27 mouse cellular contexts compared by ENCODE assay signal in the genomic region with DNA sequence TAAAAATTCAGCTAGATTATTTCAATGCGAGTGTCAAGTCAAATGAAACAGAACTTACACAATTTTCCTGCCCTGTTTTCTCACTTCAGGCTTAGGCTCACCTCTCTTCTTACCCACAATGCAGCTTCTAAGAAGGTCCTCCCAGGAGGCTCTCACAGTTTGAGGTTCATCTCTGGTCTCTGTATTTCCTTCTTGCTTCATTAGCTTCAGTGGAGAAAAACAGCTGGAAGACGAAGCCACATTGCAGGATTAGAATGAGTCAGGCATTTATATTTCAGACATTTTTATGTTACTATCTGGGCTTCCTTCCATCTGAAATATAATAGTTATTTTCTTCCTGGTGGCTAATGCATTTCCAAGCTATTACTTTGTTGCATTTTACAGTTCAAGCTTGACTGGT. TPM values are rescaled to one million over a fixed set of nuclear protein-coding genes. Genes with fewer than 3 reads are reported as not detected.
DNase-seq lines count a peak whose midpoint lies in the region; ATAC-seq and TF ChIP-seq lines count a peak whose summit lies in the region.
"Had no signal": no experiment of that assay in that cellular context is flagged by ENCODE, and none has a peak within 500 bp of the region (broad histone marks: within the 10 kb centered on the region; RNA-seq: fewer than 3 reads in every experiment).

No protein-coding gene starts in this region.

- H3K27me3 ChIP-seq in midbrain, postnatal 0 days (ENCODE audit: insufficient read depth, low read length): no peaks in the 10 kb centered on the region
- no peaks in the 10 kb centered on the region for H3K27me3 ChIP-seq in midbrain, embryonic 16.5 days (ENCODE audit: control insufficient read depth, insufficient read depth, low read depth, low read length)
- H3K27me3 ChIP-seq in kidney, adult 2 months (replicated peaks; ENCODE audit: control insufficient read depth, insufficient read depth, low read length): no peaks in the 10 kb centered on the region
- H3K27me3 ChIP-seq: embryonic facial prominence, embryonic 15.5 days; forebrain, embryonic 13.5 days; heart, embryonic 15.5 days; hindbrain, embryonic 15.5 days had no signal

- H3K4me2 ChIP-seq in midbrain, postnatal 0 days (ENCODE audit: low read depth, low read length, poor library complexity, severe bottlenecking): no peak overlapping the region
- H3K4me2 ChIP-seq in midbrain, embryonic 16.5 days (ENCODE audit: low read length): no peak overlapping the region
- H3K4me2 ChIP-seq: embryonic facial prominence, embryonic 15.5 days; forebrain, embryonic 13.5 days; heart, embryonic 15.5 days; hindbrain, embryonic 15.5 days had no signal

- WGBS in midbrain, postnatal 0 days: 51% methylated on average over 2 of the region's 2 CpGs
- WGBS in midbrain, embryonic 16.5 days: 55% methylated on average over 2 of the region's 2 CpGs
- WGBS in kidney, adult 2 months: 51% methylated on average over 2 of the region's 2 CpGs

- peak; percentile 8 for DNase-seq in midbrain, postnatal 0 days (ENCODE audit: low spot score)
- peak; percentile 39 for DNase-seq in Muller cell, postnatal 12 days (ENCODE audit: inconsistent ontology term)
- DNase-seq in fibroblast of lung, adult 2 months (ENCODE audit: low read depth): peak; percentile 19
- no peak for DNase-seq in gastrocnemius, postnatal 4 days (ENCODE audit: low spot score in 2 of 2)
- no peak for DNase-seq in kidney, adult 2 months
- no peak for DNase-seq in heart, postnatal 36 days
- DNase-seq: adrenal gland, adult 2 months; adrenal gland, postnatal 25 days; B cell, adult 2 months; cerebellum, adult 2 months; cerebellum, postnatal 10 days; embryo, embryonic 11 days; forebrain, postnatal 0 days; gastrocnemius, postnatal 14 days; heart, adult 11 months; heart, postnatal 14 days had no signal

- no peaks in the 10 kb centered on the region for H3K9me3 ChIP-seq in midbrain, postnatal 0 days (ENCODE audit: low read length)
- no peaks in the 10 kb centered on the region for H3K9me3 ChIP-seq in midbrain, embryonic 16.5 days (replicated peaks; ENCODE audit: control insufficient read depth, low read length, poor library complexity, severe bottlenecking)
- H3K9me3 ChIP-seq: embryonic facial prominence, embryonic 15.5 days; forebrain, embryonic 13.5 days; heart, embryonic 10.5 days; heart, embryonic 15.5 days; hindbrain, embryonic 10.5 days; hindbrain, embryonic 15.5 days had no signal

- no peak for ATAC-seq in midbrain, postnatal 0 days (ENCODE audit: low FRiP score)
- ATAC-seq in midbrain, embryonic 16.5 days: no peak
- ATAC-seq: forebrain, embryonic 13.5 days; forebrain, postnatal 0 days; inflammation-experienced regulatory T-cells, adult 6 months; intestine, postnatal 0 days had no signal

- TF ChIP-seq POLR2A in kidney, adult 2 months (IDR thresholded peaks at IDR 0.05; ENCODE audit: low read depth, low read length): no peak

- H3K9ac ChIP-seq in midbrain, postnatal 0 days (replicated peaks; ENCODE audit: low read length, poor library complexity, severe bottlenecking): no peak overlapping the region
- H3K9ac ChIP-seq in midbrain, embryonic 16.5 days (ENCODE audit: low read depth, low read length): no peak overlapping the region
- H3K9ac ChIP-seq: embryonic facial prominence, embryonic 15.5 days; forebrain, embryonic 13.5 days; forebrain, postnatal 0 days; heart, embryonic 15.5 days; hindbrain, embryonic 15.5 days had no signal

- H3K4me1 ChIP-seq in midbrain, postnatal 0 days (ENCODE audit: insufficient read depth, low read length): no peaks in the 10 kb centered on the region
- peaks cover 4% of the 10 kb centered on the region for H3K4me1 ChIP-seq in midbrain, embryonic 16.5 days (ENCODE audit: control insufficient read depth, insufficient read depth, low read length)
- no peaks in the 10 kb centered on the region for H3K4me1 ChIP-seq in kidney, adult 2 months (ENCODE audit: control insufficient read depth, insufficient read depth, low read length)
- H3K4me1 ChIP-seq: embryonic facial prominence, embryonic 15.5 days; forebrain, embryonic 13.5 days; heart, embryonic 10.5 days; heart, embryonic 15.5 days had no signal

- H3K27ac ChIP-seq in midbrain, postnatal 0 days (ENCODE audit: low read depth, low read length): no peak overlapping the region
- no peak overlapping the region for H3K27ac ChIP-seq in midbrain, embryonic 16.5 days (ENCODE audit: low read length)
- H3K27ac ChIP-seq in kidney, adult 2 months (ENCODE audit: insufficient read depth, low read depth, low read length): no peak overlapping the region
- H3K27ac ChIP-seq: embryonic facial prominence, embryonic 15.5 days; forebrain, embryonic 13.5 days; heart, embryonic 10.5 days; heart, embryonic 15.5 days; hindbrain, embryonic 10.5 days; hindbrain, embryonic 15.5 days had no signal

- no peak overlapping the region for H3K4me3 ChIP-seq in midbrain, postnatal 0 days (ENCODE audit: low read depth, low read length)
- no peak overlapping the region for H3K4me3 ChIP-seq in midbrain, embryonic 16.5 days (ENCODE audit: low read depth, low read length)
- H3K4me3 ChIP-seq in kidney, adult 2 months (ENCODE audit: insufficient read depth, low read depth, low read length): no peak overlapping the region
- H3K4me3 ChIP-seq: embryonic facial prominence, embryonic 15.5 days; forebrain, embryonic 13.5 days; heart, embryonic 10.5 days; heart, embryonic 15.5 days; hindbrain, embryonic 10.5 days; hindbrain, embryonic 15.5 days had no signal

- no peaks in the 10 kb centered on the region for H3K36me3 ChIP-seq in midbrain, postnatal 0 days (ENCODE audit: insufficient read depth, low read length)
- H3K36me3 ChIP-seq in midbrain, embryonic 16.5 days (ENCODE audit: control insufficient read depth, insufficient read depth, low read length): no peaks in the 10 kb centered on the region
- no peaks in the 10 kb centered on the region for H3K36me3 ChIP-seq in kidney, adult 2 months (ENCODE audit: control insufficient read depth, insufficient read depth, low read length)
- H3K36me3 ChIP-seq: embryonic facial prominence, embryonic 15.5 days; heart, embryonic 10.5 days; heart, embryonic 15.5 days; hindbrain, embryonic 10.5 days; hindbrain, embryonic 15.5 days had no signal

- intact Hi-C loops in heart, postnatal 36 days (cut with DNase I): no loop called here

- TF ChIP-seq CTCF in midbrain, postnatal 0 days (IDR thresholded peaks at IDR 0.05): no peak
- TF ChIP-seq CTCF in kidney, adult 2 months (conservative IDR thresholded peaks at IDR 0.05; ENCODE audit: insufficient read depth, insufficient read length, low read depth, low read length): no peak

RNA-seq across cellular contexts. Expression of a gene that starts 40.4 kb away (rescaled TPM):
- total RNA-seq in midbrain, postnatal 0 days (2014; rRNA removed): not detected in 2 replicates
- polyA plus RNA-seq in midbrain, postnatal 0 days (2015; fragmentation: Nextera tagmentation; extraction: Ambion mirVana): not detected in 2 replicates
- not detected in 2 replicates for polyA plus RNA-seq in midbrain, embryonic 16.5 days (2015; fragmentation: Nextera tagmentation; extraction: Ambion mirVana)
- not detected for total RNA-seq in gastrocnemius, postnatal 4 days (2021)
- polyA plus RNA-seq in kidney, adult 2 months (2012; rRNA removed): 0.05 TPM in 1 of 2 replicates, not detected in the other
- total RNA-seq in heart, postnatal 36 days (2021): not detected
- total RNA-seq: adrenal gland, adult 2 months; adrenal gland, postnatal 25 days; forebrain, postnatal 0 days; gastrocnemius, adult 18-20 months; gastrocnemius, postnatal 14 days; heart, postnatal 14 days had no signal
- polyA plus RNA-seq: cerebellum, adult 2 months; embryonic facial prominence, embryonic 11.5 days; embryonic facial prominence, embryonic 15.5 days; forebrain, embryonic 13.5 days; forebrain, postnatal 0 days; heart, embryonic 10.5 days; heart, embryonic 15.5 days; hindbrain, embryonic 10.5 days; hindbrain, embryonic 15.5 days had no signal

Comparison
In these comparisons a context has a peak if more than half of its experiments do, and no peak if none do; other contexts are left out.
1. DNase-seq: peak in midbrain, postnatal 0 days (single experiment), Muller cell, postnatal 12 days (single experiment) and fibroblast of lung, adult 2 months (single experiment); none in gastrocnemius, postnatal 4 days (0 of 2), kidney, adult 2 months (single experiment) and heart, postnatal 36 days (0 of 2).